Mouse (Mus musculus): ENCODE measurements around the gene Prrc2a. TPM values are rescaled to one million over a fixed set of nuclear protein-coding genes. Genes with fewer than 3 reads are reported as not detected.

Prrc2a gene
- total and polyA plus RNA-seq, 3 experiments: 71.0 to 663 (median 87.6) TPM

- DNase-seq (ENCODE audit: low read depth, low spot score): no peak
- H3K9ac ChIP-seq (ENCODE audit: control insufficient read depth, low read depth, low read length, poor library complexity, severe bottlenecking): peak within 1 kb of the TSS; percentile 71
- H3K27me3 ChIP-seq (ENCODE audit: control insufficient read depth in 1 of 2, insufficient read depth in 2 of 2, low read length in 2 of 2): no peaks in the 10 kb centered on the region
- H3K4me1 ChIP-seq (ENCODE audit: control insufficient read depth in 1 of 2, insufficient read depth in 2 of 2, low read length in 2 of 2): peaks cover 19 to 31% of the 10 kb centered on the region in 2 experiments
- no peaks in the 10 kb centered on the region for H3K9me3 ChIP-seq (replicated peaks; ENCODE audit: insufficient read depth, low read length)
- peak within 1 kb of the TSS; percentile 71 to 74 for H3K4me3 ChIP-seq (ENCODE audit: control insufficient read depth in 1 of 2, insufficient read depth in 1 of 2, low read depth in 2 of 2, low read length in 2 of 2)
- peak within 1 kb of the TSS; percentile 17; the same call in 1 of the 2 replicates for H3K27ac ChIP-seq (ENCODE audit: control insufficient read depth, low read depth, low read length)
- TF ChIP-seq E2F4 (IDR thresholded peaks at IDR 0.05; ENCODE audit: borderline replicate concordance, low read depth, low read length): no peak
- TF ChIP-seq ETS1 (IDR thresholded peaks at IDR 0.05; ENCODE audit: low read depth, low read length): no peak
- no peak for TF ChIP-seq KAT2A (conservative IDR thresholded peaks at IDR 0.05; ENCODE audit: low read depth, low read length)
- no peak for TF ChIP-seq MYC (IDR thresholded peaks at IDR 0.05; ENCODE audit: low read depth, low read length)
- TF ChIP-seq MAZ (IDR thresholded peaks at IDR 0.05; ENCODE audit: low read depth, low read length): no peak
- no peak for TF ChIP-seq POLR2AphosphoS2 (IDR thresholded peaks at IDR 0.05; ENCODE audit: low read length)
- H3K36me3 ChIP-seq (ENCODE audit: control insufficient read depth in 1 of 2, insufficient read depth in 2 of 2, low read length in 2 of 2): peaks cover 0 to 24% of the 10 kb centered on the region in 2 experiments; a peak in 2 of 4 replicates
- H3K79me2 ChIP-seq (ENCODE audit: control insufficient read depth, insufficient read depth, low read length, poor library complexity): peaks cover 5% of the 10 kb centered on the region; the same call in 1 of the 2 replicates
These were observed 29.5 kb upstream of the Prrc2a start, which contains the start of gene Ltb for GRCm38 (mm10) chr17:35193881-35194843. Gene Ltb (plus strand): TSS chr17:35194439.

GRCm38 (mm10) chr17:35192924-35193323 lies 28.2 kb upstream of the Prrc2a start:
- Histone ChIP-seq H3K27ac (ENCODE audit: control insufficient read depth, low read depth, low read length) (peak overlapping the region; percentile 58), H3K27me3 (ENCODE audit: control insufficient read depth in 1 of 2, insufficient read depth in 2 of 2, low read length in 2 of 2) (no peaks in the 10 kb centered on the region), H3K9me3 (replicated peaks; ENCODE audit: insufficient read depth, low read length) (no peaks in the 10 kb centered on the region), H3K79me2 (ENCODE audit: control insufficient read depth, insufficient read depth, low read length, poor library complexity) (peaks cover 5% of the 10 kb centered on the region; the same call in 1 of the 2 replicates), H3K4me1 (ENCODE audit: control insufficient read depth in 1 of 2, insufficient read depth in 2 of 2, low read length in 2 of 2) (peaks cover 23 to 42% of the 10 kb centered on the region in 2 experiments), H3K36me3 (ENCODE audit: control insufficient read depth in 1 of 2, insufficient read depth in 2 of 2, low read length in 2 of 2) (peaks cover 0 to 32% of the 10 kb centered on the region in 2 experiments; a peak in 2 of 4 replicates), H3K4me3 (ENCODE audit: control insufficient read depth in 1 of 2, insufficient read depth in 1 of 2, low read depth in 2 of 2, low read length in 2 of 2) (no peak overlapping the region), H3K9ac (ENCODE audit: control insufficient read depth, low read depth, low read length, poor library complexity, severe bottlenecking) (no peak overlapping the region)
- DNase-seq (ENCODE audit: low read depth, low spot score): peak; percentile 81
- 0 out of 2 replicates have a peak, but pooled peaks have one; percentile 33 for TF ChIP-seq ETS1 (IDR thresholded peaks at IDR 0.05; ENCODE audit: low read depth, low read length)
- TF ChIP-seq TBP (IDR thresholded peaks at IDR 0.05; ENCODE audit: low read depth, low read length): peak; percentile 97
- no peak for TF ChIP-seq USF1 (IDR thresholded peaks at IDR 0.05; ENCODE audit: low read depth, low read length)
- TF ChIP-seq ZNF384 (IDR thresholded peaks at IDR 0.05; ENCODE audit: low read depth, low read length): peak; percentile 65

GRCm38 (mm10) chr17:35191723-35192122 lies 27.0 kb upstream of the Prrc2a start:
- DNase-seq (ENCODE audit: low read depth, low spot score): peak; percentile 55
- Histone ChIP-seq H3K36me3 (ENCODE audit: control insufficient read depth in 1 of 2, insufficient read depth in 2 of 2, low read length in 2 of 2) (peaks cover 0 to 34% of the 10 kb centered on the region in 2 experiments; a peak in 2 of 4 replicates), H3K4me3 (ENCODE audit: control insufficient read depth in 1 of 2, insufficient read depth in 1 of 2, low read depth in 2 of 2, low read length in 2 of 2) (no peak overlapping the region), H3K9me3 (replicated peaks; ENCODE audit: insufficient read depth, low read length) (no peaks in the 10 kb centered on the region), H3K4me1 (ENCODE audit: control insufficient read depth in 1 of 2, insufficient read depth in 2 of 2, low read length in 2 of 2) (peaks cover 21 to 46% of the 10 kb centered on the region in 2 experiments), H3K27me3 (ENCODE audit: control insufficient read depth in 1 of 2, insufficient read depth in 2 of 2, low read length in 2 of 2) (no peaks in the 10 kb centered on the region), H3K9ac (ENCODE audit: control insufficient read depth, low read depth, low read length, poor library complexity, severe bottlenecking) (no peak overlapping the region), H3K79me2 (ENCODE audit: control insufficient read depth, insufficient read depth, low read length, poor library complexity) (peaks cover 5% of the 10 kb centered on the region; the same call in 1 of the 2 replicates), H3K27ac (ENCODE audit: control insufficient read depth, low read depth, low read length) (no peak overlapping the region)
- TF ChIP-seq POLR2AphosphoS2 (IDR thresholded peaks at IDR 0.05; ENCODE audit: low read length) (no peak), SMC3 (IDR thresholded peaks at IDR 0.05; ENCODE audit: low read depth, low read length) (peak; percentile 30), GABPA (IDR thresholded peaks at IDR 0.05; ENCODE audit: low read depth, low read length) (no peak), CHD1 (IDR thresholded peaks at IDR 0.05; ENCODE audit: low read depth, low read length) (no peak), RCOR1 (IDR thresholded peaks at IDR 0.05; ENCODE audit: low read depth, low read length) (no peak), UBTF (IDR thresholded peaks at IDR 0.05; ENCODE audit: borderline replicate concordance, insufficient read depth, low read depth, low read length) (no peak), POLR2AphosphoS5 (IDR thresholded peaks at IDR 0.05; ENCODE audit: borderline replicate concordance, low read depth, low read length) (no peak), CHD2 (IDR thresholded peaks at IDR 0.05; ENCODE audit: low read length) (no peak), NELFE (IDR thresholded peaks at IDR 0.05; ENCODE audit: low read depth, low read length) (no peak), MYC (IDR thresholded peaks at IDR 0.05; ENCODE audit: low read depth, low read length) (no peak), BHLHE40 (IDR thresholded peaks at IDR 0.05; ENCODE audit: borderline replicate concordance, low read depth, low read length) (no peak), CTCF (IDR thresholded peaks at IDR 0.05 in 2 of 3, conservative IDR thresholded peaks at IDR 0.05 in 1 of 3; ENCODE audit: control insufficient read depth in 1 of 3, insufficient read depth in 1 of 3, low read depth in 2 of 3, low read length in 3 of 3, poor library complexity in 1 of 3, severe bottlenecking in 1 of 3) (peak; percentile 21 to 48 (median 41); a peak in 4 of 6 replicates), EP300 (IDR thresholded peaks at IDR 0.05; ENCODE audit: low read depth in 1 of 2, low read length in 2 of 2) (0 out of 4 replicates have a peak, but pooled peaks of 1 of the 2 experiments have one; percentile 0), E2F4 (IDR thresholded peaks at IDR 0.05; ENCODE audit: borderline replicate concordance, low read depth, low read length) (no peak), ZNF384 (IDR thresholded peaks at IDR 0.05; ENCODE audit: low read depth, low read length) (no peak), TBP (IDR thresholded peaks at IDR 0.05; ENCODE audit: low read depth, low read length) (no peak), USF2 (IDR thresholded peaks at IDR 0.05; ENCODE audit: borderline replicate concordance in 1 of 2, insufficient read depth in 1 of 2, low read depth in 1 of 2, low read length in 2 of 2) (no peak)
